Mouse (Mus musculus): ENCODE measurements at regions not wholly inside any gene's neighbourhood (a gene's known extent, or its start where the extent isn't known, plus 50 kb on each side); places are given as distances from the start of the nearest gene placed in this dataset.

- DNase-seq (ENCODE audit: low read depth, low spot score): peak; percentile 20
Measured at GRCm38 (mm10) chr15:63006471-63007228, 838.3 kb downstream of the Gsdmc2 start.

- no peak for DNase-seq (ENCODE audit: low read depth, low spot score)
Measured at GRCm38 (mm10) chr15:62994691-62995090, 850.3 kb downstream of the Gsdmc2 start.

GRCm38 (mm10) chr15:62986871-62987270 lies 858.1 kb downstream of the Gsdmc2 start:
- DNase-seq (ENCODE audit: low read depth, low spot score): no peak

GRCm38 (mm10) chr15:62986147-62986546 lies 858.8 kb downstream of the Gsdmc2 start:
- no peak for DNase-seq (ENCODE audit: low read depth, low spot score)

- no peak for DNase-seq (ENCODE audit: low read depth, low spot score)
Measured at GRCm38 (mm10) chr15:62970566-62970965, 874.4 kb downstream of the Gsdmc2 start.

GRCm38 (mm10) chr15:62962681-62963080 lies 882.3 kb downstream of the Gsdmc2 start:
- DNase-seq (ENCODE audit: low read depth, low spot score): peak; percentile 36

GRCm38 (mm10) chr15:62960623-62961022 lies 884.4 kb downstream of the Gsdmc2 start:
- no peak for DNase-seq (ENCODE audit: low read depth, low spot score)

- DNase-seq (ENCODE audit: low read depth, low spot score): no peak
Measured at GRCm38 (mm10) chr15:62958506-62959330, 886.3 kb downstream of the Gsdmc2 start.

- DNase-seq (ENCODE audit: low read depth, low spot score): peak; percentile 74
Measured at GRCm38 (mm10) chr15:62954889-62955288, 890.1 kb downstream of the Gsdmc2 start.

GRCm38 (mm10) chr15:62954322-62954820 lies 890.6 kb downstream of the Gsdmc2 start:
- DNase-seq (ENCODE audit: low read depth, low spot score): no peak

GRCm38 (mm10) chr15:62953215-62953941 lies 891.6 kb downstream of the Gsdmc2 start:
- peak; percentile 78 for DNase-seq (ENCODE audit: low read depth, low spot score)

- no peak for DNase-seq (ENCODE audit: low read depth, low spot score)
Measured at GRCm38 (mm10) chr15:62952487-62953214, 892.3 kb downstream of the Gsdmc2 start.

- no peak for DNase-seq (ENCODE audit: low read depth, low spot score)
Measured at GRCm38 (mm10) chr15:62939416-62939815, 905.6 kb downstream of the Gsdmc2 start.

GRCm38 (mm10) chr15:62937756-62938155 lies 907.2 kb downstream of the Gsdmc2 start:
- no peak for DNase-seq (ENCODE audit: low read depth, low spot score)

GRCm38 (mm10) chr15:62934522-62935189 lies 910.3 kb downstream of the Gsdmc2 start:
- DNase-seq (ENCODE audit: low read depth, low spot score): no peak

GRCm38 (mm10) chr15:62920520-62920919 lies 924.5 kb downstream of the Gsdmc2 start:
- DNase-seq (ENCODE audit: low read depth, low spot score): peak; percentile 52

- DNase-seq (ENCODE audit: low read depth, low spot score): peak; percentile 72
Measured at GRCm38 (mm10) chr15:62919264-62919663, 925.7 kb downstream of the Gsdmc2 start.

GRCm38 (mm10) chr15:62908379-62908778 lies 936.6 kb downstream of the Gsdmc2 start:
- no peak for DNase-seq (ENCODE audit: low read depth, low spot score)

- DNase-seq (ENCODE audit: low read depth, low spot score): no peak
Measured at GRCm38 (mm10) chr15:62907181-62907580, 937.8 kb downstream of the Gsdmc2 start.

GRCm38 (mm10) chr15:62903047-62903822 lies 941.7 kb downstream of the Gsdmc2 start:
- peak; percentile 79 for DNase-seq (ENCODE audit: low read depth, low spot score)

Data from brain, adult 2 months (tissue).